Mouse (Mus musculus): ENCODE data around the gene Gpatch2l. TPM values are rescaled to one million over a fixed set of nuclear protein-coding genes. Genes with fewer than 3 reads are reported as not detected.

The Gpatch2l gene
- polyA plus RNA-seq, 1 experiment from 2014 or later = 25.0 TPM

DNA sequence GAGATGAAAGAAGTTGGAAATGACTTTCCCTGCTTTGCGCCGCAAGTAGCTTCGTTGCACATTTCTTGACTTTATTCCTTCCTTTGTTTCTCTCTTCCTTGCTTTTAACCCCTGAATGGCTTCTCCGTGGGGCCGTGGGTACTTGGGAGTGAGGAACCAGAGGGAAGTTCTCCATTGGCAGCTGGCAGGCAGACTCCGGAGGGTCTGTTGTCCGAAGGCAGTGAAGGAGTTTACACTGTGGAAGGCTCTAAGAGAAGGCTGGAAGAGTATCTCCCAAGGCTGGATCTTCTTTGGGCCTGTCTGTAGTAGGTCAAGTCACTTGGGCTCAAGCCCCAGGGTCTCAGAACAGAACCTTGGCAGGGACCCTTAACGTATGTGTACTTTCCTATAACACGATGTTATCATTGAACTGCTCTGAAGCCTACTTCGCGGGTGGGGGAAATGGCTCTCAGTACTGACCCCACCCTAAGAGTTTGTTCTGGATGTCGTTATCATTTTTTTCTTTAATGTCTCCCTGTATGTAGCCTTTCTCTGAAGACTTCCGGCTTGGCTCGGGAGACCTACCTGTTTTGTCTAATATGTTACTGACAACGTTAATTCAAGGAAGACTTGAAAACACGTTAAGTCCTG lies 20.5 kb upstream of the Gpatch2l start:
- peak overlapping the region; percentile 78 for H3K4me2 ChIP-seq
- no peak overlapping the region for H3K27ac ChIP-seq (replicated peaks)
- ATAC-seq (ENCODE audit: low FRiP score) = no peak
- H3K4me1 ChIP-seq = peaks cover 24% of the 10 kb centered on the region
- H3K4me3 ChIP-seq (replicated peaks) = peak overlapping the region; percentile 33
- peaks cover 22% of the 10 kb centered on the region for H3K27me3 ChIP-seq (replicated peaks)
- no peaks in the 10 kb centered on the region for H3K9me3 ChIP-seq (replicated peaks)
- no peaks in the 10 kb centered on the region for H3K36me3 ChIP-seq
- peak overlapping the region; percentile 8; the same call in 1 of the 2 replicates for H3K9ac ChIP-seq (replicated peaks)
- 41% methylated on average over 16 of the region's 16 CpGs for WGBS

DNA sequence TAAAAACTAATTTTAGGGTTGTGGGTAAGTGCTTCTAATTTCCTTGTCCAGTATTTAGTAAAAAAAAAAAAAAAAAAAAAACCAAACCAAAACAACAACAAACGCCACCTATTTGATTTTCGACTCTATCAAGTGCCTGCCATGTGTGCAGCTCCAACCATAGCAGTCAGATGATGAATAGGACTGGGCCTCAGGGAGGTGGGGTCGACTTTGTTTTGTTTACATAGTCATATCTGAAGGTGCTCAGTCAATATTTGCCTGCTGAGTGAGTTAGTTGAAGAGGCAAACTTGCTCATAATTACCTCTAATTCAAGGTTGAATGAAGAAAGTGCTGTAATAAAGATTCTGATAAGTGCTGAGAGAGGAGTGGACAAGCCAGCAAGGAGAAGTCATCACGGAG lies 7.4 kb upstream of the Gpatch2l start:
- Histone ChIP-seq H3K4me3 (replicated peaks) (no peak overlapping the region), H3K4me2 (no peak overlapping the region), H3K9ac (replicated peaks) (no peak overlapping the region), H3K27ac (replicated peaks) (no peak overlapping the region), H3K36me3 (no peaks in the 10 kb centered on the region), H3K27me3 (replicated peaks) (no peaks in the 10 kb centered on the region), H3K4me1 (no peaks in the 10 kb centered on the region), H3K9me3 (replicated peaks) (no peaks in the 10 kb centered on the region)
- 70% methylated on average over 4 of the region's 4 CpGs for WGBS
- no peak for ATAC-seq (ENCODE audit: low FRiP score)

DNA sequence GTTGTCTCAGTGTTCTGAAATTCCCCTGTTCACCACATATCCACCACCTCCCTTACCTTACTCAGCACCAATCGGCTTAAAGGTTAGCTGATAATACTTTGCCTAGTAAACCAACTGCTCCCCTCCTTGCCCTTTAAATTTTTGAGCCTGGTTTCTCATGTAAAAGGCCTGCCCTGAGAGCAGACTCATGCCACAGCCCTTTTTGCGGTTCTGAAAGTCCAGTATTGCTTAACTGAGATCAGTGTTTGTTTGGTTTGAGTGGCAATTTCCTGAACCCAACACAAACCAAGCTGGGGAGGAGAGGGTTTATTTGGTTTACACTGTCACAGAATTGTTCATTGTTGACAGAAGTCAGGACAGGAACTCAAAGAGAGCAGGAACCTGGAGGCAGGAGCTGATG lies 2.9 kb upstream of the Gpatch2l start:
- Histone ChIP-seq H3K4me3 (replicated peaks) (no peak overlapping the region), H3K27ac (replicated peaks) (no peak overlapping the region), H3K9me3 (replicated peaks) (no peaks in the 10 kb centered on the region), H3K4me2 (no peak overlapping the region), H3K4me1 (peaks cover 16% of the 10 kb centered on the region), H3K27me3 (replicated peaks) (no peaks in the 10 kb centered on the region), H3K9ac (replicated peaks) (no peak overlapping the region), H3K36me3 (no peaks in the 10 kb centered on the region)
- 85% methylated on average over 2 of the region's 2 CpGs for WGBS
- no peak for ATAC-seq (ENCODE audit: low FRiP score)

DNA sequence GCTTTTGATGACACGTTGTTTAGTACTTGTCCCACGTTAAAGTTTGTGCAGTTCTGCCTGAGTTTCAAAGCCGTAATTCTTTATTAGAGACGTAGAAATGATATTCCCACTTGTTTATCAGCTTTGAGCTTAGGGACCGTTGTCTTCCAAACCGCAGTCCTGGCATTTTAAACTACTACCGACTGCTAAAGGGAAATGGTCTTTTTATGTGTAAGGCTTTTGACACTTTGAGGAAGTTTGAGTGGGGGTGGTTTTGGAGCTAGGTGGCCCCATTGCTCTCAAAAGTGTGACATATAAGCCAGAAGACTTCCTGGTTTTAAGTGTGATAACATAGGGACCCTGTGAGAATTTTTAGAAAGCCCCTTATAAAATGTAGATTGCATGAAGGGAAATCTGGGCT lies 905 bp downstream of the Gpatch2l start:
- peak overlapping the region; percentile 93 for H3K4me2 ChIP-seq
- peaks cover 40% of the 10 kb centered on the region for H3K4me1 ChIP-seq
- no peaks in the 10 kb centered on the region for H3K9me3 ChIP-seq (replicated peaks)
- H3K9ac ChIP-seq (replicated peaks) = peak overlapping the region; percentile 78
- H3K36me3 ChIP-seq = peaks cover 13% of the 10 kb centered on the region
- peak overlapping the region; percentile 78 for H3K4me3 ChIP-seq (replicated peaks)
- H3K27ac ChIP-seq (replicated peaks) = no peak overlapping the region
- ATAC-seq (ENCODE audit: low FRiP score) = no peak
- 30% methylated on average over 7 of the region's 7 CpGs for WGBS
- H3K27me3 ChIP-seq (replicated peaks) = no peaks in the 10 kb centered on the region

DNA sequence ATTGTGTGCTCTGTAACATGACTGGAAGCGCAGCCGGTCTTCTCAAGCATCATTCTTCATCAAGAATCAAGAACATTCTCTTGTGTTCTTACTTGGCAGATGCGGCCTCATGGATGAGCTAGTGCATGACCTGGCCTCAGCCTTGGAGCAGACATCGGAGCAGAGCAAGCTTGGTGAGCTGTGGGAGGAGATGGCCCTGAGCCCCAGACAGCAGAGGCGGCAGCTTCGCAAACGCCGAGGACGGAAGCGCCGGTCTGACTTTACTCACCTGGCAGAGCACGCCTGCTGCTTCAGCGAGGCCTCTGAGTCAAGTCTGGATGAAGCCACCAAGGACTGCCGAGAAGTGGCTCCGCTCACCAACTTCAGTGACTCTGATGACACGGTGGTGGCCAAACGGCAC lies 2.3 kb downstream of the Gpatch2l start:
- Histone ChIP-seq H3K27me3 (replicated peaks) (no peaks in the 10 kb centered on the region), H3K9ac (replicated peaks) (no peak overlapping the region), H3K9me3 (replicated peaks) (no peaks in the 10 kb centered on the region), H3K4me1 (peaks cover 44% of the 10 kb centered on the region), H3K36me3 (peaks cover 13% of the 10 kb centered on the region), H3K4me2 (no peak overlapping the region), H3K27ac (replicated peaks) (no peak overlapping the region), H3K4me3 (replicated peaks) (no peak overlapping the region)
- no peak for ATAC-seq (ENCODE audit: low FRiP score)
- 98% methylated on average over 17 of the region's 17 CpGs for WGBS

DNA sequence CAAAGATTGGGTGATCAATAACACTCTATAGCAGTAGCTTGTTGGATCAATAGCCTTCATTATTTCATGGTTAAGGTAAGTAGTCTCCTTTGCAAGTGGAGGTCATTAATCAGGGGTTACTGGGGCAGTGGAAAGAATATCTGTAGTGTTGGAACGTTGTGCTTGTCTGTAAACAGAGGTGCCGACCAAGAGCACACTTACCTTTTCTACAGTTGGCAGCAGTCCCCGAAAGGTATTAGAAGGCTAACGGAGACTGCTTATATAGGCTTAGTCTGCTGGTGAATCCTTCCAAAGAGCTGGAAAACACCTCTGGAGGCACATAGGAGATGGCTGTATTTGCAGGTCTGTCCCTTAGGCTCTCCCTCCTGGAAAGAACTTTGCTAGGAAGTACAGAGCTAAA lies 8.5 kb downstream of the Gpatch2l start:
- WGBS = 85% methylated on average over 4 of the region's 4 CpGs
- no peak overlapping the region for H3K4me2 ChIP-seq
- ATAC-seq (ENCODE audit: low FRiP score) = no peak
- no peak overlapping the region for H3K27ac ChIP-seq (replicated peaks)
- 0 out of 2 replicates have a peak, but pooled peaks cover 2% of the 10 kb centered on the region for H3K36me3 ChIP-seq
- H3K4me3 ChIP-seq (replicated peaks) = no peak overlapping the region
- H3K4me1 ChIP-seq = peaks cover 25% of the 10 kb centered on the region
- H3K27me3 ChIP-seq (replicated peaks) = no peaks in the 10 kb centered on the region
- no peak overlapping the region for H3K9ac ChIP-seq (replicated peaks)
- H3K9me3 ChIP-seq (replicated peaks) = no peaks in the 10 kb centered on the region

DNA sequence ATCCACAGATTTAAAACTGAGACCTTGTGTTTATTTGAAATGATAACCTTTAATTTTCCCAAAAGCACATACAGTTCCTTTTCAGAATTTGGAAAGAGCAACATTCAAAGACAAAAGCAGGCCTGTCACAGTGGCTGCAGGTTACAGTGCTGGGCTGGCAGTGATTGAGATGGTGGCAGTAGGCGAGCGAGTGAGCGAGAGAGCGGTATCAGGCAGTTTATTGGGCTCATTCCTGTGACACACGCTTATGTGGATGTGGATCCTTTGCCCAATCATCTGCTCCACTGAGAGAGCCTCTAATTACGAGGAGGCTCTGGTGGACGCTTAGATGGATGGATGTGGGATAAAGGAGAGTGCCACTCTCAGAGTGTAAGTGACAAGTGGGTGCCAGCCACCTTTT lies 13.3 kb downstream of the Gpatch2l start:
- ATAC-seq (ENCODE audit: low FRiP score) = no peak
- WGBS = 53% methylated on average over 7 of the region's 7 CpGs
- no peak overlapping the region for H3K4me2 ChIP-seq
- H3K4me3 ChIP-seq (replicated peaks) = no peak overlapping the region
- peak overlapping the region; percentile 15; the same call in 1 of the 2 replicates for H3K27ac ChIP-seq (replicated peaks)
- H3K27me3 ChIP-seq (replicated peaks) = no peaks in the 10 kb centered on the region
- H3K36me3 ChIP-seq = peaks cover 5% of the 10 kb centered on the region; the same call in 1 of the 2 replicates
- no peak overlapping the region for H3K9ac ChIP-seq (replicated peaks)
- peaks cover 12% of the 10 kb centered on the region for H3K4me1 ChIP-seq
- no peaks in the 10 kb centered on the region for H3K9me3 ChIP-seq (replicated peaks)

DNA sequence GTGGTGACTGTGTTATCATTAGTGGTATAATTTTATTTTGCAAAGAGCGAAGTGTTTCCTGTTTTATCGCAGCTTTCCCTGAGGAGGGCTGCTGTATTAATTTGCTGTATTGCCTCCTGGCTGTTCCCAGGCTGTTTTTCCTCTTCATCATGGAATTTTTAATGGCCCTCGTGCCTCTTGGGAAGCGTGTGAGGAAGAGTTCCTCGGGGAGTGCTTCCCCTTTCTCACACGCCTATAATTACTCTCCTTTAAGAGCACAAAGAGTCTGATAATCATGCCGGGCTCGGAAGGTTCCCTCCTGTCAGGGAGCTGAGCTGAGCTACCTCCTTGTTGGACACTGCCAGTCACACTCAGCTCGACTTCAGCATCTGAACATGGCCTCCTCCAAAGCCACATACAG lies 30.0 kb downstream of the Gpatch2l start:
- no peaks in the 10 kb centered on the region for H3K27me3 ChIP-seq (replicated peaks)
- peak; percentile 38; the same call in 1 of the 2 replicates for ATAC-seq (ENCODE audit: low FRiP score)
- no peak overlapping the region for H3K4me3 ChIP-seq (replicated peaks)
- H3K27ac ChIP-seq (replicated peaks) = peak overlapping the region; percentile 15; the same call in 1 of the 2 replicates
- WGBS = 21% methylated on average over 9 of the region's 9 CpGs
- H3K9ac ChIP-seq (replicated peaks) = no peak overlapping the region
- peaks cover 20% of the 10 kb centered on the region for H3K4me1 ChIP-seq
- peaks cover 42% of the 10 kb centered on the region for H3K36me3 ChIP-seq
- H3K4me2 ChIP-seq = no peak overlapping the region
- no peaks in the 10 kb centered on the region for H3K9me3 ChIP-seq (replicated peaks)

DNA sequence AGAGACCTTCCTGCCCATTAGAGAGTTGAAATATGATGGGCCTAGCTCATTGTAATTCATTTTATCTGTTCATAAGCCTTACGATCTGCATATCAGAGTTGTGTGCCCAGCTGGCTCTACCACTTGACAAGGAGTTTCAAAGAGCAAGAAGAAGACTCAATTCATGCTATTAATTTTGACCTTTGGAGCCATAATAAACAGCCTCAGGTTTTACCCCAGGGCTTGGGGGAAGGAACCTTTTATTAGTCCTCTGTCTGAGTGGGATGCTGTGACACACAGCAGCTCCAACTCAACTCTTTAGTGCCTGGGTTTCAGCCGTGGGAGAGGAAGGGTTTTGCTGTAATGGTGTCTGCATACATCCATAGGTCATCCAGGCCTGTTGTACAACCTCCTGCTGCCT lies 32.6 kb downstream of the Gpatch2l start:
- no peak overlapping the region for H3K27ac ChIP-seq (replicated peaks)
- H3K9ac ChIP-seq (replicated peaks) = no peak overlapping the region
- no peak overlapping the region for H3K4me3 ChIP-seq (replicated peaks)
- ATAC-seq (ENCODE audit: low FRiP score) = no peak
- WGBS = 59% methylated on average over 2 of the region's 2 CpGs
- H3K9me3 ChIP-seq (replicated peaks) = no peaks in the 10 kb centered on the region
- H3K4me2 ChIP-seq = no peak overlapping the region
- peaks cover 21% of the 10 kb centered on the region for H3K36me3 ChIP-seq
- H3K4me1 ChIP-seq = peaks cover 20% of the 10 kb centered on the region
- H3K27me3 ChIP-seq (replicated peaks) = no peaks in the 10 kb centered on the region

DNA sequence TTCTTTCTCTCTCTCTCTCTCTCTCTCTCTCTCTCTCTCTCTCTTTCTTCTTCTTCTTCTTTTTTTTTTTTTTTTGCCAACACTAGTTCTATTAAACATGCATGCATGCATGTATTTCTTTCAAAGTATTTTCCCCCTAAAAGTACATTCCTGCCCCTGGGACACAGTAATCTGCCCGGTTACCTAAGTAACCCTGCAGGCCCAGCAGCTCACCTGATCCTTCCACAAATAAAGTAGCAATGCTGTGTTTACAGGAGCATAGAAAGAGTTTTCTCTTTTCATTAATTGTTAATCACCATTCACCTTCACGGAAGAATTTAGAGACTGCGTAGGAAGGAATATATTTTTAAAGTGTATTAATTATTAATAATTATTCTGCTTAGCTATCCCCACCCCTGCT lies 34.1 kb downstream of the Gpatch2l start:
- 92% methylated on average over 3 of the region's 3 CpGs for WGBS
- H3K27me3 ChIP-seq (replicated peaks) = no peaks in the 10 kb centered on the region
- H3K9me3 ChIP-seq (replicated peaks) = no peaks in the 10 kb centered on the region
- H3K9ac ChIP-seq (replicated peaks) = no peak overlapping the region
- H3K36me3 ChIP-seq = peaks cover 8% of the 10 kb centered on the region
- H3K4me3 ChIP-seq (replicated peaks) = no peak overlapping the region
- H3K27ac ChIP-seq (replicated peaks) = no peak overlapping the region
- no peak for ATAC-seq (ENCODE audit: low FRiP score)
- peaks cover 15% of the 10 kb centered on the region for H3K4me1 ChIP-seq
- H3K4me2 ChIP-seq = no peak overlapping the region

DNA sequence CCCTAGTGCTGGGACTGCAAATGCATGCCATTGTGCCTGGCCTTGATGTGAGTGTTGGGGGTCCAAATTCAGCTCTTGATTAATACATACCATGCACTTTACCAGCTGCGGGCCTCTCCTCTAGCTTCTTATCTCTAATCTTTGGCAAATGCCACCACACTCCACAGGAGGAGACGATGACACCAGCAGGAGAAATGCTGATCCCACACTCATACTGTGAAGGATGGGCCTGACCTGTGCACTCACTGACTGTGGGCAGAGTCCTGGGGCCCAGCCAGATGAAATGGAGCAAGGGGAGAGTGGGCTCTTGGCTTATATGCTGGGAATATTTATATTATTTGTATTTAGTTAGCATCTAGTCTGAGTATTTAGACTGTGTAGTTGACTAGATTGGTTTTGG lies 34.8 kb downstream of the Gpatch2l start:
- no peak for ATAC-seq (ENCODE audit: low FRiP score)
- Histone ChIP-seq H3K4me3 (replicated peaks) (no peak overlapping the region), H3K36me3 (peaks cover 7% of the 10 kb centered on the region), H3K27me3 (replicated peaks) (no peaks in the 10 kb centered on the region), H3K4me2 (no peak overlapping the region), H3K4me1 (peaks cover 10% of the 10 kb centered on the region), H3K9me3 (replicated peaks) (no peaks in the 10 kb centered on the region), H3K27ac (replicated peaks) (no peak overlapping the region), H3K9ac (replicated peaks) (no peak overlapping the region)
- 83% methylated on average over 2 of the region's 2 CpGs for WGBS

DNA sequence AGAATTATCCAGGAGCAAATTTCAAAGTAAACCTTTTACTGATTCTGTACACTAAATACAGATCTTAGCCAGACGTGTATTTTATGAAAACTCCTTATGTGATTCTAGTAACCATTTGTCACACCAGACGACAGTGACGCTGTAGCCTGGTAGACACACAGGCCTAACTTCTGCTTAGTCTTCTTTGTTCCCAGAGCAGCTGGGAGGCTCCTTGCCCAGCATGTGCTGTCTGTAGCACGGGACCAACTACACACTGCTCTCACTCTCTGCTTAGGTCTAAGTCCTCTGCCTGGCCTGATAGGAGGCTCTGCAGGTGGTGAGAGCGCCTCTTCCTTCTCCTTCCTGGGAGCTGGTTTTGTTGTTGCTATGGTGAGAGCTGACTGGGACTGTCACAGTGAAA lies 35.2 kb downstream of the Gpatch2l start:
- no peak for ATAC-seq (ENCODE audit: low FRiP score)
- no peak overlapping the region for H3K4me3 ChIP-seq (replicated peaks)
- no peak overlapping the region for H3K27ac ChIP-seq (replicated peaks)
- no peaks in the 10 kb centered on the region for H3K9me3 ChIP-seq (replicated peaks)
- WGBS = 56% methylated on average over 5 of the region's 5 CpGs
- H3K4me1 ChIP-seq = peaks cover 6% of the 10 kb centered on the region; the same call in 1 of the 2 replicates
- no peak overlapping the region for H3K9ac ChIP-seq (replicated peaks)
- H3K36me3 ChIP-seq = peaks cover 7% of the 10 kb centered on the region
- H3K4me2 ChIP-seq = no peak overlapping the region
- H3K27me3 ChIP-seq (replicated peaks) = no peaks in the 10 kb centered on the region
